Mouse (Mus musculus) common myeloid progenitor, adult 5-6 weeks (primary cell): ENCODE data around the gene Gm11020. TPM values are rescaled to one million over a fixed set of nuclear protein-coding genes. Genes with fewer than 3 reads are reported as not detected.
A peak's percentile ranks its signal among the peaks of the same experiment; 100 is the strongest.

Source experiments
- ATAC-seq: replicated peaks from 2 replicates; pipeline ENCODE4 v1.8.0; 2016; ENCODE audit warnings: low read depth, mild to moderate bottlenecking, moderate TSS enrichment, inconsistent platforms; ENCODE audit not compliant: poor library complexity, severe bottlenecking
- total RNA-seq: library from RNA; stranded (forward); fragments of 200-1000, 187-1606 nt; gene quantifications from 2 replicates; pipeline ENCODE4 v1.2.3, GENCODE M21; 2017

Gene Gm11020
- total RNA-seq, 1 experiment from 2014 or later, result not detected

- ATAC-seq, result peak; percentile 19
Observed at GRCm38 (mm10) chr8:104341106-104341561, 19.8 kb downstream of the Gm11020 start.

GRCm38 (mm10) chr8:104341678-104342077 lies 20.3 kb downstream of the Gm11020 start:
- no peak for ATAC-seq

GRCm38 (mm10) chr8:104342426-104342825 lies 21.1 kb downstream of the Gm11020 start:
- ATAC-seq, result no peak

GRCm38 (mm10) chr8:104343957-104344356 lies 22.6 kb downstream of the Gm11020 start:
- peak; percentile 45 for ATAC-seq

GRCm38 (mm10) chr8:104344622-104345021 lies 23.3 kb downstream of the Gm11020 start:
- ATAC-seq, result no peak

GRCm38 (mm10) chr8:104346706-104347105 lies 25.3 kb downstream of the Gm11020 start:
- no peak for ATAC-seq

- no peak for ATAC-seq
Observed at GRCm38 (mm10) chr8:104348971-104349370, 27.6 kb downstream of the Gm11020 start.

- ATAC-seq, result no peak
Observed at GRCm38 (mm10) chr8:104350047-104350446, 28.7 kb downstream of the Gm11020 start.

GRCm38 (mm10) chr8:104353186-104353585 lies 31.8 kb downstream of the Gm11020 start:
- ATAC-seq, result peak; percentile 83

- ATAC-seq, result no peak
Observed at GRCm38 (mm10) chr8:104354504-104354903, 33.1 kb downstream of the Gm11020 start.

GRCm38 (mm10) chr8:104358637-104359036 lies 37.3 kb downstream of the Gm11020 start:
- no peak for ATAC-seq

GRCm38 (mm10) chr8:104359778-104360456 lies 38.5 kb downstream of the Gm11020 start:
- ATAC-seq, result no peak

GRCm38 (mm10) chr8:104365695-104366094 lies 44.3 kb downstream of the Gm11020 start:
- no peak for ATAC-seq

GRCm38 (mm10) chr8:104367398-104367797 lies 46.0 kb downstream of the Gm11020 start:
- no peak for ATAC-seq

GRCm38 (mm10) chr8:104369591-104369990 lies 48.2 kb downstream of the Gm11020 start:
- ATAC-seq, result no peak

GRCm38 (mm10) chr8:104370071-104370470 lies 48.7 kb downstream of the Gm11020 start:
- ATAC-seq, result no peak

GRCm38 (mm10) chr8:104371121-104371520 lies 49.8 kb downstream of the Gm11020 start:
- ATAC-seq, result no peak

Other genes starting within 250 kb of the Gm11020 start
- gene Cdh5, start 219.9 kb upstream of the Gm11020 start, total RNA-seq, result not detected in 2 replicates
- not detected in 2 replicates for gene Bean1, start 151.1 kb upstream of the Gm11020 start, total RNA-seq
- 5.8 and 13.9 TPM in 2 replicates for gene Tk2, start 73.0 kb upstream of the Gm11020 start, total RNA-seq
- gene Cklf, start 70.7 kb upstream of the Gm11020 start, total RNA-seq, result 12.2 and 14.5 TPM in 2 replicates
- not detected in 2 replicates for gene Cmtm2a, start 28.4 kb upstream of the Gm11020 start, total RNA-seq
- not detected in 2 replicates for gene Gm45711, start 11.5 kb upstream of the Gm11020 start, total RNA-seq
- gene Cmtm1, start 11.4 kb upstream of the Gm11020 start, total RNA-seq, result not detected in 2 replicates
- not detected in 2 replicates for gene Cmtm2b, start 663 bp downstream of the Gm11020 start, total RNA-seq
- 10.9 and 15.3 TPM in 2 replicates for gene Cmtm3, start 17.8 kb downstream of the Gm11020 start, total RNA-seq
- gene Cmtm4, start 74.2 kb downstream of the Gm11020 start, total RNA-seq, result 1.8 TPM in 2 replicates
- 48.1 and 57.4 TPM in 2 replicates for gene Dync1li2, start 121.5 kb downstream of the Gm11020 start, total RNA-seq
- not detected in 2 replicates for gene Terb1, start 188.3 kb downstream of the Gm11020 start, total RNA-seq
- gene Nae1, start 213.1 kb downstream of the Gm11020 start, total RNA-seq, result 95.4 and 104 TPM in 2 replicates
- 0.41 TPM in 1 of 2 replicates, not detected in the other for gene Car7, start 213.1 kb downstream of the Gm11020 start, total RNA-seq